Mouse (Mus musculus): ENCODE data around the gene Dennd5a. TPM values are rescaled to one million over a fixed set of nuclear protein-coding genes. Genes with fewer than 3 reads are reported as not detected.

Dennd5a gene
- total and polyA plus RNA-seq, 3 experiments: 10.1 to 117 (median 70.4) TPM

DNA sequence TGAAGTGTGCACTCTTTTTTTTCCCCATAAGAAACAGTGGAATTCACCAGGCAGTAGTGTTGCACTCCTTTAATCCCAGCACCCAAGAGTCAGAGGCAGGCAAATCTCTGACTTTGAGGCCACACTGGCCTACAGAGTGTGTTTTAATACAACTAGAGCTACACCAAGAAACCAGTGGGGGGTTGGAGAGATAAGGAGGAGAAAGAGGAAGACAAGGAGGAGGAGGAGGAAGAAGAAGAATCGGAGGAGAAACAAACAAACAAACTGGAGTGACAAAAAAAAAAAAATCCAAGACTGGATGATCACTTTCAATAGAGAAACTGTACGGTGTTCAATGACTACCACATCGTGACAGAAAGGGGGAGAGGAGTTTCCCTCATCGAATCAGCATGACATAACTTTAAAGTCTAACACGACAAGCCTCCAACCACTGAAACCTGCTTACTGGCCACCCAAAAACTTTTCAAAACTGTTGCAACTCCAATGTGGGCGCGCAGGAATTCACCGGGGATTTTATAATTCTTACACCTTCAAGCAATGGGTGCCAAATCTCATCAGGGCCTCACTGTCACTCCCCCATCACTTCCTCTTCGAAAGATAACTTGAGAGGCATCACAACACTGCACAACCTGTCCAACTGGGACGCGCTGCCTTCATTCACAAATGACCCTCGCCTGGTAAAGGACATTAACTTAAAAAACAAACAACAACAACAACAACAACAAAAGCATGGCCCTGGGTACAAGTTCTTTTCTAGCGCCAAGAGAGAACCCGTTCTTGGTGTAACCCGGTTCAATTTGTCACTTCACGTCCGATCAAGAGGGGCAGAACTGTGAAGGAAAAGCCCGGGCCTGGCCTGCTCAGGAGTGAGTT lies 1.2 kb downstream of the Dennd5a start:
- DNase-seq (ENCODE audit: low spot score) (peak; percentile 32), ATAC-seq (ENCODE audit: extremely low read depth, insufficient number of reproducible peaks, low FRiP score, poor library complexity, severe bottlenecking) (no peak)
- Histone ChIP-seq H3K4me3 (ENCODE audit: low read depth, low read length) (peak overlapping the region; percentile 83), H3K9me3 (replicated peaks) (0 out of 2 replicates have a peak, but pooled peaks cover 3% of the 10 kb centered on the region), H3K4me1 (ENCODE audit: insufficient read depth, low read depth, low read length) (peaks cover 47% of the 10 kb centered on the region), H3K27me3 (ENCODE audit: insufficient read depth, low read length) (no peaks in the 10 kb centered on the region), H3K36me3 (replicated peaks) (peaks cover 3% of the 10 kb centered on the region)
- TF ChIP-seq TAL1 (conservative IDR thresholded peaks at IDR 0.05; ENCODE audit: low read depth, low read length): no peak
- TF ChIP-seq GATA2 (IDR thresholded peaks at IDR 0.05; ENCODE audit: borderline replicate concordance, low read depth, low read length): no peak
- no peak for TF ChIP-seq GATA1 (IDR thresholded peaks at IDR 0.05; ENCODE audit: borderline replicate concordance, low read length)
- no peak for TF ChIP-seq POLR2AphosphoS5 (IDR thresholded peaks at IDR 0.05; ENCODE audit: insufficient replicate concordance, low read depth, low read length)
- no peak for TF ChIP-seq CTCF (IDR thresholded peaks at IDR 0.05; ENCODE audit: low read depth, low read length)

DNA sequence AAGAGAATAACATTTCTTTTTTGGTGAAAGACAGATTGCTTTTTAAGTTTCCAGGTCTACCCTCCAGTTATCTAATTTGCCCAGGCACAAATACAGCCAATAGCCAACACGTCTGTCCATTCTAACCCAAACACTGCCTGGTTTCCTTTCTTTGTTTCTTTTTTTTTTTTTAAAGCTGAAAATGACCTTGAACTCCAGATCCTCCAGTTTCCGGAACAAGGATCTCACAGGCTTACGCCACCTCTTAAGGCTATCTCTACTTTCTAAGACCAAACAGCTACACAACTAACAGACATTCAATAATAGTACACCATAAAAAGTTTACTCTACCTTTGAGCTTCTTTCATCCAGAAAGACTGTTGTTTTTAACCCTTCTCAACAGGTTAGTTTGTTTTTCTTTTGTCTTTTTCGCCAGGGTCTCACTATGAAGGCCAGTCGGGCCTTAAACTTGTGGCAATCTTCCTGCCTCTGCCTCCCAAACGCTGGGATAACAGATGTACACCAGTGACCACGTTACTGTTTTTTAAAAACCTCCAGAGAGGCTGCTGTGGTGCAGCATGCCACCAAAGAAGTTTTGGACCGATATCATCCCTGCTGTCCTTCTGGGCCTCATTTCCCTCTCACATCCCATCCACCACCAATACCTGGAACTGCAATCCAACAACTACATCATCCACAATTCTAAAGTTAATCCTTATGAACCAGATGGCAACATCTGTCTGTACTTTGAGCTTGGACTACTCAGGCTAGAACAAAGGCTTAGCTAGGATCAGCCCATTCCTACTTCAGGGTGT lies 2.1 kb downstream of the Dennd5a start:
- no peak for ATAC-seq (ENCODE audit: extremely low read depth, insufficient number of reproducible peaks, low FRiP score, poor library complexity, severe bottlenecking)
- peak overlapping the region; percentile 83; the same call in 1 of the 2 replicates for H3K4me3 ChIP-seq (ENCODE audit: low read depth, low read length)
- no peak for DNase-seq (ENCODE audit: low spot score)
- H3K9me3 ChIP-seq (replicated peaks): no peaks in the 10 kb centered on the region
- peaks cover 47% of the 10 kb centered on the region for H3K4me1 ChIP-seq (ENCODE audit: insufficient read depth, low read depth, low read length)
- H3K27me3 ChIP-seq (ENCODE audit: insufficient read depth, low read length): no peaks in the 10 kb centered on the region
- peaks cover 3% of the 10 kb centered on the region for H3K36me3 ChIP-seq (replicated peaks)
- no peak for TF ChIP-seq GATA2 (IDR thresholded peaks at IDR 0.05; ENCODE audit: borderline replicate concordance, low read depth, low read length)
- TF ChIP-seq GATA1 (IDR thresholded peaks at IDR 0.05; ENCODE audit: borderline replicate concordance, low read length): no peak
- no peak for TF ChIP-seq TAL1 (conservative IDR thresholded peaks at IDR 0.05; ENCODE audit: low read depth, low read length)
- no peak for TF ChIP-seq CTCF (IDR thresholded peaks at IDR 0.05; ENCODE audit: low read depth, low read length)
- no peak for TF ChIP-seq POLR2AphosphoS5 (IDR thresholded peaks at IDR 0.05; ENCODE audit: insufficient replicate concordance, low read depth, low read length)

DNA sequence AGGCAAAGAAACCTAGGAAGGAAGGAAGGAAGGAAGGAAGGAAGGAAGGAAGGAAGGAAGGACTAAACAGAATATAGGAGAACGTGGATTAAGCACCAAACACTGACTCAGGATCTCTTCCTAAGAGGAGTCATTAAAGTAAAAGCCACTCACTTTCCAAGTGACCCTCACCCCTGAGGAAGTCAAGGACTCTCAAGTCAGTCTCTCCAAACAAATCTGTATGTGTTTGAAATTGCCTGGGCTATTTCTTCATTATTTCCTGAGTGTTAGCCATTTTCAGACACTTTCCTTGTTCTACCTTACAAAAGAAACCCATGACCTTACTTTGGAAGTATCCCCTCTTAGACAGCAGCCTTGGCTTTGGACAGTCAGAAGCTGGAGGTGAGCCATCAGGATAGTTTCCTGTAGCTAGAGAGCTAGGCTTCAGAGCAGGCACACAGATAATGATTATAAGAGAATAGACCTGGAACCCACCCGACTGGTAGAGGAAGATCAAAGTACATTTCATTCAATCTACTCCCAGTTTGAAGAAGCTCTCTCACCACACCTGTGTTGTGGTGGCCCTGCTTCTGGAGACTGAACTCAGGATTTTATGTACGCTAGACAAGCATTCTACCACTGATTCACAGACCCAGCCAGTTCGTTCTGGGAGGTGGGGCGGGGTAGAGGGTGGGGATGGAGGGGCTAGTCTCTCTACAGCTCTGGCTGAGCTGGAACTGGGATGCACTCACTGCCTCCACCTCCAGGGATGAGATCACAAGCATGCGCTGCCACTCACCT lies 5.5 kb downstream of the Dennd5a start:
- no peaks in the 10 kb centered on the region for H3K9me3 ChIP-seq (replicated peaks)
- H3K36me3 ChIP-seq (replicated peaks): peaks cover 3% of the 10 kb centered on the region
- peaks cover 46% of the 10 kb centered on the region for H3K4me1 ChIP-seq (ENCODE audit: insufficient read depth, low read depth, low read length)
- DNase-seq (ENCODE audit: low spot score): no peak
- ATAC-seq (ENCODE audit: extremely low read depth, insufficient number of reproducible peaks, low FRiP score, poor library complexity, severe bottlenecking): no peak
- no peak overlapping the region for H3K4me3 ChIP-seq (ENCODE audit: low read depth, low read length)
- TF ChIP-seq GATA2 (IDR thresholded peaks at IDR 0.05; ENCODE audit: borderline replicate concordance, low read depth, low read length): no peak
- TF ChIP-seq TAL1 (conservative IDR thresholded peaks at IDR 0.05; ENCODE audit: low read depth, low read length): no peak
- TF ChIP-seq POLR2AphosphoS5 (IDR thresholded peaks at IDR 0.05; ENCODE audit: insufficient replicate concordance, low read depth, low read length): no peak
- no peak for TF ChIP-seq GATA1 (IDR thresholded peaks at IDR 0.05; ENCODE audit: borderline replicate concordance, low read length)
- no peak for TF ChIP-seq CTCF (IDR thresholded peaks at IDR 0.05; ENCODE audit: low read depth, low read length)
- no peaks in the 10 kb centered on the region for H3K27me3 ChIP-seq (ENCODE audit: insufficient read depth, low read length)

DNA sequence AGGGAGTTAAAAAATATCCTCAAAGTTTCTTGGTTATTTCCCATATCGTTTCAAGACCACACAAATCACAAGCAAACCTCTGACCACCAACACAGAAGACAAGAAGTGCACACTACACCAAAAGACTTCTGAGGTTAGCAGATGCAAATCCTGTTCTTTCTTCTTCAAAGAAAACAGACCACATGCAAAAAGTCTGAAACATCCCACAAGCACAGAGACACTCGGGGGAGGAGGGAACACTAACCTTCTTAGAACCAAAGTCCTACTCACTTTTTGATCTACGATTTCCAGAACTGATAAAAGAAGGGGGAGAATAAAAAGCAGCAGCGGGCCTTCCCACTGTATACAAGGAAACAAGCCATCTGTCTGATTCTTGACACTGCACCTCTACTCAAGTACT lies 9.0 kb downstream of the Dennd5a start:
- peaks cover 3% of the 10 kb centered on the region for H3K36me3 ChIP-seq (replicated peaks)
- H3K27me3 ChIP-seq (ENCODE audit: insufficient read depth, low read length): no peaks in the 10 kb centered on the region
- ATAC-seq (ENCODE audit: extremely low read depth, insufficient number of reproducible peaks, low FRiP score, poor library complexity, severe bottlenecking): no peak
- no peaks in the 10 kb centered on the region for H3K9me3 ChIP-seq (replicated peaks)
- TF ChIP-seq GATA2 (IDR thresholded peaks at IDR 0.05; ENCODE audit: borderline replicate concordance, low read depth, low read length) (no peak), TAL1 (conservative IDR thresholded peaks at IDR 0.05; ENCODE audit: low read depth, low read length) (no peak), GATA1 (IDR thresholded peaks at IDR 0.05; ENCODE audit: borderline replicate concordance, low read length) (no peak), CTCF (IDR thresholded peaks at IDR 0.05; ENCODE audit: low read depth, low read length) (no peak), POLR2AphosphoS5 (IDR thresholded peaks at IDR 0.05; ENCODE audit: insufficient replicate concordance, low read depth, low read length) (no peak)
- peaks cover 17% of the 10 kb centered on the region for H3K4me1 ChIP-seq (ENCODE audit: insufficient read depth, low read depth, low read length)
- no peak for DNase-seq (ENCODE audit: low spot score)
- H3K4me3 ChIP-seq (ENCODE audit: low read depth, low read length): no peak overlapping the region

DNA sequence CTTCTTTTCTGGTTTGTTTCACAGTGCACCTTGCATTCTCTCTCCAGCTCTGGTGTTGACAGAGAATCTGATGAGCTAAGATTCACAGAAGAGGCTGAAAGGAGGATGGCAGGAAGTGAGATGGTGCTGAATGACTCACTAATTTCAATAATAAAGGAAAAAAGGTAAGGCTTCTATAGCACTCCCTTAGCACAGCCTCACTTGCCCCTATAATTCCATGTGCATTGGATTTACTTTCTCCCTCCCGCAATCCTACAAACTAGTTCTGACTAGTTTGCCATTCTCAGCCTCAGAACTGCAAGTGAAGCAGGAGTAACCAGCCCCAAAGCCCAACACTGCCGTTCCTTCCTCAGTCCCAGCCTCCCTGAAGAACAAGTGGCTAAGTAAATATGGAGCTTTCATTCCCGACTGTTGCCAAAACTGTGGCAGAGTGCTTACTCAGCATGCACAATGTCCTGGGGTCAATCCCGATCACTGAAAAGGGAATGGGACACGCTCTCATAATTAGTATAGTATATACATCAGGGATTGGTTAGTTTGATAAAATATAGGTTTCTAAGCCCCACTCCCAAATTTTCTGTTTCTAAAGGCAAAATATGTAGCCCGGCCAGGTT lies 15.7 kb downstream of the Dennd5a start:
- no peak for ATAC-seq (ENCODE audit: extremely low read depth, insufficient number of reproducible peaks, low FRiP score, poor library complexity, severe bottlenecking)
- H3K4me1 ChIP-seq (ENCODE audit: insufficient read depth, low read depth, low read length): peaks cover 7% of the 10 kb centered on the region
- no peak for TF ChIP-seq TAL1 (conservative IDR thresholded peaks at IDR 0.05; ENCODE audit: low read depth, low read length)

More for the DNA sequence above, 15.7 kb downstream of the Dennd5a start:
- Histone ChIP-seq H3K9me3 (replicated peaks) (no peaks in the 10 kb centered on the region), H3K36me3 (replicated peaks) (peaks cover 22% of the 10 kb centered on the region), H3K27me3 (ENCODE audit: insufficient read depth, low read length) (no peaks in the 10 kb centered on the region), H3K4me3 (ENCODE audit: low read depth, low read length) (no peak overlapping the region)
- no peak for DNase-seq (ENCODE audit: low spot score)
